7 mouse cellular contexts compared by ENCODE assay signal in the genomic region with DNA sequence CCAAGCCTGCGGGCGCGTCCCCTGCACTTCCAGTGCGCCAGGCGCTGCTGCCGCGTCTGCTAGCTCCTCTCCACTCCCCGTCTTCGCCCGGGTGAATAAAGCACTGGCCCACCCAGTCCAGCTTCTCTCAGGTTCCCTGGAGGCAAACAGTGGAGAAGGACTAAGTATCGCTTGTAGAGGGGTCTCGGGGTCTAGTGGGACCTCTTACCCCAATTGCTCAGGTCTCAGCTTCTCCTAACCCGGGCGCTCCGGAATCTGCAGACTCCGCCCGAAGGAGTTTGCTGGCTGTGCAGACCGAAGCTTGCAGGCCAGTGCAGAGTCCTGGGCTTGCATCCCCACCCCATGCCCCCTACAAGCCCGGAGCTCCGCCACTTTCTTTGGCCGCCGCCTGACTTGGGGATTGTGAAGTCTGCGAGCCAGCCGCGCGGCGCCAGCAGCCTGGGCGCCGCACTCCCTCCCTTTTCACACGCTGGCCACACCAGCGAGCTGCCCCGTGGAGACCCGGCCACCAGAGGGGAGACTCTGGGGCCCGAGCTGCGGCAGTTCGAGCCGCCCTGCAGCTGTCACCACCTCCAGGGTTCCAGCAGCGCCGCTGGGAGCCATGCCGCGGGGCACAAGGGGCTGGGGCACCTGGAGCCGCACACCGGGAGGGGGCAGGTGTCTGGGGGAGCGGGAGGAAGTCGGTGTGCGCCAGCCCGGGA. TPM values are rescaled to one million over a fixed set of nuclear protein-coding genes. Genes with fewer than 3 reads are reported as not detected.
DNase-seq lines count a peak whose midpoint lies in the region; ATAC-seq lines count a peak whose summit lies in the region.

No protein-coding gene starts in this region.

- peak; percentile 21 for DNase-seq in ovary, postnatal 10 days (ENCODE audit: low spot score)
- no peak for DNase-seq in ovary, adult 18-20 months (ENCODE audit: low spot score)
- peak; percentile 25 to 31 for DNase-seq in cerebellum, postnatal 4 days (ENCODE audit: low spot score in 2 of 2)
- DNase-seq in frontal cortex, postnatal 10 days (ENCODE audit: low spot score in 2 of 2): peak; percentile 7 to 27
- peak; percentile 15 for DNase-seq in right cerebral cortex, postnatal 14 days

- no peak overlapping the region for H3K27ac ChIP-seq in kidney, embryonic 16.5 days (ENCODE audit: low read length)
- H3K27ac ChIP-seq in lung, embryonic 16.5 days (ENCODE audit: low read length): no peak overlapping the region

- H3K4me2 ChIP-seq in kidney, embryonic 16.5 days (replicated peaks; ENCODE audit: low read depth, low read length): peak overlapping the region; percentile 98
- H3K4me2 ChIP-seq in lung, embryonic 16.5 days (ENCODE audit: low read depth, low read length): peak overlapping the region; percentile 100

- H3K4me1 ChIP-seq in kidney, embryonic 16.5 days (ENCODE audit: insufficient read depth, low read length): peaks cover 19% of the 10 kb centered on the region
- peaks cover 10% of the 10 kb centered on the region for H3K4me1 ChIP-seq in lung, embryonic 16.5 days (replicated peaks; ENCODE audit: control insufficient read depth, insufficient read depth, low read length)

- H3K9me3 ChIP-seq in kidney, embryonic 16.5 days (ENCODE audit: low read length): no peaks in the 10 kb centered on the region
- H3K9me3 ChIP-seq in lung, embryonic 16.5 days (ENCODE audit: control insufficient read depth, low read length): no peaks in the 10 kb centered on the region

- ATAC-seq in kidney, embryonic 16.5 days (ENCODE audit: low FRiP score, low TSS enrichment): peak; percentile 75
- peak; percentile 64 for ATAC-seq in lung, embryonic 16.5 days (ENCODE audit: low read depth)

- peak overlapping the region; percentile 70 for H3K4me3 ChIP-seq in kidney, embryonic 16.5 days (ENCODE audit: low read length)
- peak overlapping the region; percentile 70 for H3K4me3 ChIP-seq in lung, embryonic 16.5 days (ENCODE audit: low read length)

- H3K9ac ChIP-seq in kidney, embryonic 16.5 days (replicated peaks; ENCODE audit: low read length): peak overlapping the region; percentile 68
- H3K9ac ChIP-seq in lung, embryonic 16.5 days (ENCODE audit: low read length): peak overlapping the region; percentile 62

- H3K36me3 ChIP-seq in kidney, embryonic 16.5 days (ENCODE audit: insufficient read depth, low read length): no peaks in the 10 kb centered on the region
- no peaks in the 10 kb centered on the region for H3K36me3 ChIP-seq in lung, embryonic 16.5 days (ENCODE audit: control insufficient read depth, insufficient read depth, low read length)

- H3K27me3 ChIP-seq in kidney, embryonic 16.5 days (ENCODE audit: insufficient read depth, low read length): peaks cover 57% of the 10 kb centered on the region
- peaks cover 35% of the 10 kb centered on the region for H3K27me3 ChIP-seq in lung, embryonic 16.5 days (ENCODE audit: control insufficient read depth, insufficient read depth, low read depth, low read length)

- WGBS in kidney, embryonic 16.5 days: under 1% methylated on average over 47 of the region's 47 CpGs
- 0% methylated on average over 47 of the region's 47 CpGs for WGBS in lung, embryonic 16.5 days

RNA-seq across cellular contexts. Expression of a gene that starts 0.7 kb away (rescaled TPM):
- 0.26 and 0.45 TPM in 2 replicates for polyA plus RNA-seq in kidney, embryonic 16.5 days (2015; fragmentation: Nextera tagmentation; extraction: Ambion mirVana)
- polyA plus RNA-seq in lung, embryonic 16.5 days (2015; fragmentation: Nextera tagmentation; extraction: Ambion mirVana): 0.33 and 0.40 TPM in 2 replicates
